Mouse (Mus musculus): Measurements from ENCODE around the gene Dot1l.

GRCm38 (mm10) chr10:80817164-80817563 is 62.2 kb downstream of the Dot1l start:
- TF ChIP-seq CTCF (IDR thresholded peaks at IDR 0.05; ENCODE audit: low read depth): no peak
- no peak for TF ChIP-seq EP300 (IDR thresholded peaks at IDR 0.05; ENCODE audit: low read depth)

All from liver, postnatal 0 days (tissue).